Mouse (Mus musculus): ENCODE results near the gene Apobec2.

The Apobec2 gene

GRCm38 (mm10) chr17:48437421-48437911, 4.7 kb upstream of the Apobec2 start:
- DNase-seq (ENCODE audit: low spot score), result no peak

- DNase-seq (ENCODE audit: low spot score), result no peak
Measured at GRCm38 (mm10) chr17:48436487-48436886, 3.8 kb upstream of the Apobec2 start.

- DNase-seq (ENCODE audit: low spot score), result no peak
Measured at GRCm38 (mm10) chr17:48434479-48434878, 1.7 kb upstream of the Apobec2 start.

- no peak for DNase-seq (ENCODE audit: low spot score)
Measured at GRCm38 (mm10) chr17:48433689-48434330, 1.1 kb upstream of the Apobec2 start.

GRCm38 (mm10) chr17:48433006-48433655, 401 bp upstream of the Apobec2 start:
- DNase-seq (ENCODE audit: low spot score), result no peak

GRCm38 (mm10) chr17:48431054-48431453, 1.7 kb downstream of the Apobec2 start:
- DNase-seq (ENCODE audit: low spot score), result no peak

- DNase-seq (ENCODE audit: low spot score), result no peak
Measured at GRCm38 (mm10) chr17:48430394-48430793, 2.3 kb downstream of the Apobec2 start.

GRCm38 (mm10) chr17:48427852-48428530, 4.7 kb downstream of the Apobec2 start:
- DNase-seq (ENCODE audit: low spot score), result peak; percentile 45

- no peak for DNase-seq (ENCODE audit: low spot score)
Measured at GRCm38 (mm10) chr17:48426991-48427750, 5.6 kb downstream of the Apobec2 start.

GRCm38 (mm10) chr17:48425823-48426612, 6.7 kb downstream of the Apobec2 start:
- DNase-seq (ENCODE audit: low spot score), result peak; percentile 55

GRCm38 (mm10) chr17:48424237-48424636, 8.5 kb downstream of the Apobec2 start:
- no peak for DNase-seq (ENCODE audit: low spot score)

GRCm38 (mm10) chr17:48419571-48419970, 13.2 kb downstream of the Apobec2 start:
- DNase-seq (ENCODE audit: low spot score), result no peak

GRCm38 (mm10) chr17:48418781-48419180, 13.9 kb downstream of the Apobec2 start:
- DNase-seq (ENCODE audit: low spot score), result no peak

GRCm38 (mm10) chr17:48418174-48418573, 14.6 kb downstream of the Apobec2 start:
- no peak for DNase-seq (ENCODE audit: low spot score)

- DNase-seq (ENCODE audit: low spot score), result no peak
Measured at GRCm38 (mm10) chr17:48417521-48417920, 15.2 kb downstream of the Apobec2 start.

GRCm38 (mm10) chr17:48416425-48417195, 16.1 kb downstream of the Apobec2 start:
- peak; percentile 74 for DNase-seq (ENCODE audit: low spot score)

GRCm38 (mm10) chr17:48416011-48416410, 16.7 kb downstream of the Apobec2 start:
- DNase-seq (ENCODE audit: low spot score), result no peak

GRCm38 (mm10) chr17:48411241-48411640, 21.5 kb downstream of the Apobec2 start:
- DNase-seq (ENCODE audit: low spot score), result peak; percentile 23

GRCm38 (mm10) chr17:48410299-48410785, 22.4 kb downstream of the Apobec2 start:
- DNase-seq (ENCODE audit: low spot score), result no peak
